Mouse (Mus musculus): ENCODE results near the gene Itga5.

GRCm38 (mm10) chr15:103298026-103298425, 68.5 kb downstream of the Itga5 start:
- TF ChIP-seq CTCF (conservative IDR thresholded peaks at IDR 0.05; ENCODE audit: low read length), result no peak
- TF ChIP-seq POU5F1 (IDR thresholded peaks at IDR 0.05; ENCODE audit: borderline replicate concordance, low read length), result no peak

Measured in E14TG2a.4 (cell line).